Mouse (Mus musculus) embryonic facial prominence, embryonic 10.5 days (tissue): ENCODE results near the gene 4930572O03Rik. TPM values are rescaled to one million over a fixed set of nuclear protein-coding genes. Genes with fewer than 3 reads are reported as not detected.
"Not testable (repeated sequence)": the region's sequence is repeated elsewhere in the genome, so short reads cannot be mapped to it uniquely, and the experiment has no call there.

Source experiments
- DNase-seq: peaks from one replicate; pipeline ENCODE4 v3.0.0-alpha.2; 2017; ENCODE audit warnings: low spot score
- H3K27ac ChIP-seq: fragments of 300-500 bp; sonication (generic); replicated peaks from 2 replicates; pipeline ENCODE4 v1.5.1; 2016; ENCODE audit warnings: mild to moderate bottlenecking
- H3K27me3 ChIP-seq: fragments of 300-500 bp; sonication (generic); replicated peaks from 2 replicates; pipeline ENCODE4 v1.6.1; 2016; ENCODE audit warnings: low read depth, mild to moderate bottlenecking; ENCODE audit not compliant: poor library complexity, severe bottlenecking
- H3K36me3 ChIP-seq: fragments of 300-500 bp; sonication (generic); replicated peaks from 2 replicates; pipeline ENCODE4 v1.6.1; 2016; ENCODE audit warnings: mild to moderate bottlenecking, moderate library complexity
- H3K4me1 ChIP-seq: fragments of 300-500 bp; sonication (generic); 2 replicates; pipeline ENCODE4 v1.6.1; 2016
- H3K4me3 ChIP-seq: fragments of 300-500 bp; sonication (generic); 2 replicates; pipeline ENCODE4 v1.5.1; 2016; ENCODE audit warnings: mild to moderate bottlenecking, moderate library complexity
- H3K9me3 ChIP-seq: fragments of 300-500 bp; sonication (generic); 2 replicates; pipeline ENCODE4 v1.6.1; 2016; ENCODE audit warnings: mild to moderate bottlenecking
- WGBS: fragments of 180-500 bp; shearing (Covaris S2); methylation state at CpG from one replicate; pipeline ENCODE4 v1.1.7; 2016; 5-methylcytosine and 5-hydroxymethylcytosine counted together
- polyA plus RNA-seq: library from polyadenylated mRNA; unstranded; fragments of >200 nt; fragmentation: Nextera tagmentation; extraction: Ambion mirVana; gene quantifications from 2 replicates; pipeline ENCODE4 v1.2.1, GENCODE M21; 2016

Gene 4930572O03Rik
- polyA plus RNA-seq: not detected in 2 replicates

GRCm38 (mm10) chr5:15656959-15657358, at the start of gene 4930572O03Rik:
Gene 4930572O03Rik (minus strand): TSS chr5:15657059.
- DNase-seq: not testable (repeated sequence)
- WGBS: 70% methylated on average over 1 of the region's 1 CpGs

GRCm38 (mm10) chr5:15702891-15703290, 46.0 kb upstream of the 4930572O03Rik start:
- not testable (repeated sequence) for H3K27ac ChIP-seq, H3K4me1 ChIP-seq, H3K9me3 ChIP-seq, H3K27me3 ChIP-seq, H3K36me3 ChIP-seq, H3K4me3 ChIP-seq, DNase-seq
- WGBS: 27% methylated on average over 5 of the region's 5 CpGs

More at GRCm38 (mm10) chr5:15656959-15657358, at the start of gene 4930572O03Rik:
- not testable (repeated sequence) for H3K27me3 ChIP-seq, H3K27ac ChIP-seq, H3K4me1 ChIP-seq, H3K4me3 ChIP-seq, H3K36me3 ChIP-seq
- H3K9me3 ChIP-seq: peaks cover 16% of the 10 kb centered on the region

DNA sequence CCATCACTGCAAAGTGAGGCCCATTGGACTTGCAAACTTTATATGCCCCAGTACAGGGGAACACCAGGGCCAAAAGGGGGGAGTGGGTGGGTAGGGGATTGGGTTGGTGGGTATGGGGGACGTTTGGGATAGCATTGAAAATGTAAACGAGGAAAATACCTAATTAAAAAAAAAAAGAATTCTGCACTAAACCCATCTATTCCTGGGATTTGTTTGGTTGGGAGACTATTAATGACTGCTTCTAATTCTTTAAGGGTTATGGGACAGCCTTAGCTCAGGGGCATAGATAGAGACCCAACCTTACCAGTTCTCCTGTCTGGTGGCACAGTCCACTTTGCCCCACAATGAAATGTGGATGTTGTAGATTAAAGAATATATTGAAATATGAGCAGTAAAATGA, 40.9 kb upstream of the 4930572O03Rik start:
- not testable (repeated sequence) for H3K4me1 ChIP-seq, H3K27ac ChIP-seq, H3K36me3 ChIP-seq, H3K4me3 ChIP-seq, H3K9me3 ChIP-seq, H3K27me3 ChIP-seq, DNase-seq
- 46% methylated on average over 2 of the region's 2 CpGs for WGBS

- H3K4me3 ChIP-seq, H3K4me1 ChIP-seq, H3K27ac ChIP-seq, H3K36me3 ChIP-seq, H3K27me3 ChIP-seq, DNase-seq: not testable (repeated sequence)
- peaks cover 26% of the 10 kb centered on the region for H3K9me3 ChIP-seq
- WGBS: 88% methylated on average over 4 of the region's 4 CpGs
These were observed 35.0 kb upstream of the 4930572O03Rik start for GRCm38 (mm10) chr5:15691849-15692248.

GRCm38 (mm10) chr5:15690822-15691221, 34.0 kb upstream of the 4930572O03Rik start:
- not testable (repeated sequence) for DNase-seq, H3K27ac ChIP-seq, H3K4me1 ChIP-seq, H3K36me3 ChIP-seq, H3K4me3 ChIP-seq, H3K27me3 ChIP-seq
- 80% methylated on average over 4 of the region's 4 CpGs for WGBS
- H3K9me3 ChIP-seq: peaks cover 30% of the 10 kb centered on the region

GRCm38 (mm10) chr5:15689659-15690213, 32.9 kb upstream of the 4930572O03Rik start:
- not testable (repeated sequence) for H3K36me3 ChIP-seq, H3K4me3 ChIP-seq, DNase-seq, H3K27ac ChIP-seq, H3K27me3 ChIP-seq, H3K4me1 ChIP-seq
- 79% methylated on average over 6 of the region's 6 CpGs for WGBS
- peaks cover 38% of the 10 kb centered on the region for H3K9me3 ChIP-seq

DNA sequence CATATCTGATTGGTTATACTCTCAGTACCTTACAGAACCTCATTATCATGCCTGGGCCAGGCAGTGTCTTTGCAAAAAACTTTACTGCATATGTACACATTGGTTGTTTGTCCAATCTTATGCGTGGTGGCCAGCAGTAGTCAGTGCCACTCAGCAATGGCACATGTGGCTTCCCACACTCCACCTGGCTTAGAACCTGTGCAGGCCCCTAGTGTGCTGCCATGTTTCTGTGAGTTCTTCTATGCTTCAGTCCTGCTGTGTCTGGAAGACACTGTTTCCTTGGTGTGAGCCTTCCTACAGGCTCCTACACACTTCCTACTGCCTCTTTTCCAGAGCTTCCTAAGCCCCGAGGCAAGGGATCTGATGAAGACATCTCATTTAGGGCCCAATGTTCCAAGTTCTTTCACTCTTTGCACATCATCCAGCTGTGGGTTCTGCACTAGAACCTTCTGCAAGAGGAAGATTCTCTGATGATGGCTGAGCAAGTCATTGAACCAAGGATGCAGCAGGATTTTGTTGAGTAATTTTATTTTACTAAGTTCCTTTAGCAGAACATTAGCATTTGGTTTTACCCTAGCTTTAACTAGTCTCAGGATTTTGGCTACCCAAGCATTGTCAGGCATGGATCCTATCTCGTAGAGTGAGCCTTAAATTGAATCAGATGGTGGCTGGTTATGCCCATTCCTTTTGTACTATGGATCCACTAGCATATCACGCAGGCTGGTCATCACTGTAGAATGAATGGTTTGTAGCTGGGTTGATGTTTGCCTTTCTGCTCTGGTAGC, 32.2 kb upstream of the 4930572O03Rik start:
- peaks cover 38% of the 10 kb centered on the region for H3K9me3 ChIP-seq
- not testable (repeated sequence) for DNase-seq, H3K27ac ChIP-seq, H3K4me3 ChIP-seq, H3K27me3 ChIP-seq, H3K4me1 ChIP-seq, H3K36me3 ChIP-seq
- WGBS: 72% methylated on average over 4 of the region's 4 CpGs

DNA sequence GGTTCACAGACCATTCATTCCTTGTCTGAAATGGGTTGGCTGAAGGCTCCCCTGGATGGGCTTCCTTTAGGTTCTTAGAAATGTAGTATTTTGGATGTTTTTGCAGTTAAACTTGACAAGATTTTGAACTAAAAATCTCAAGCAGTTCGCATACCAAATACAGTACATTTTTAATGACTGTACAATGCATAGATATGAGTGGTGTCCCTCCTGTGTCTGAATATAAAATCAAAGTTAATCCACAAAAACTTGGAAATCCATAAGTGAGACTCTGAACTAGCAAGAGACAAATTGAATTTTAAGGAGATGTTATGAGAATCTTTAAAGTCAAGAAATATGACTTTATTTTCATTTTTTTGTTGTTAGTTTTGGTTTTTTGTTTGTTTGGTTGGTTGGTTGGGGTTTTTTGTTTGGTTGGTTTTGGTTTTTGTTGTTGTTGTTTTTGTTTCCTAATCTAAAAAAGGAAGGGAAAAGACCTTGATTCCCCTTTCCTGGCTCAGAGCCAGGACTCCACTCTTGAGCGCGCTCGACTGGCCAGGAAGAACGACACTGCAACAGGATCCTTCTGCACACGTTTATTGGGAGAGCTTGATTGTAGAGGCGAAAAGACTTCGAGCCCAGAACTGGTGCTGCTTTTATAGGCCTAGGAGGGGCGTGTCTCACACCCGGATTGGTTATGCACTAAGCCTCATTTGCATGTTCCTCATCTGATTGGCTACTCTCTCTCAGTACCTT, 24.6 kb upstream of the 4930572O03Rik start:
- not testable (repeated sequence) for H3K27me3 ChIP-seq, DNase-seq, H3K4me3 ChIP-seq, H3K36me3 ChIP-seq, H3K27ac ChIP-seq, H3K4me1 ChIP-seq
- H3K9me3 ChIP-seq: peaks cover 31% of the 10 kb centered on the region
- WGBS: 79% methylated on average over 8 of the region's 10 CpGs

GRCm38 (mm10) chr5:15679980-15680949, 23.4 kb upstream of the 4930572O03Rik start:
- not testable (repeated sequence) for H3K27ac ChIP-seq, H3K4me3 ChIP-seq, DNase-seq, H3K4me1 ChIP-seq, H3K27me3 ChIP-seq, H3K36me3 ChIP-seq
- H3K9me3 ChIP-seq: peaks cover 25% of the 10 kb centered on the region
- 70% methylated on average over 13 of the region's 13 CpGs for WGBS

- not testable (repeated sequence) for H3K36me3 ChIP-seq, H3K4me3 ChIP-seq, H3K27me3 ChIP-seq, H3K27ac ChIP-seq, DNase-seq, H3K4me1 ChIP-seq
- peaks cover 25% of the 10 kb centered on the region for H3K9me3 ChIP-seq
- 75% methylated on average over 2 of the region's 2 CpGs for WGBS
These were observed 22.0 kb upstream of the 4930572O03Rik start for GRCm38 (mm10) chr5:15678907-15679306.

- DNase-seq, H3K4me1 ChIP-seq, H3K36me3 ChIP-seq, H3K27ac ChIP-seq, H3K27me3 ChIP-seq, H3K4me3 ChIP-seq: not testable (repeated sequence)
- 89% methylated on average over 4 of the region's 4 CpGs for WGBS
- peaks cover 29% of the 10 kb centered on the region for H3K9me3 ChIP-seq
These were observed 20.9 kb upstream of the 4930572O03Rik start for GRCm38 (mm10) chr5:15677750-15678149.
